Mouse (Mus musculus) hindbrain, embryonic 16.5 days (tissue): ENCODE results near the gene Fam131a. TPM values are rescaled to one million over a fixed set of nuclear protein-coding genes. Genes with fewer than 3 reads are reported as not detected.
A peak's percentile ranks its signal among the peaks of the same experiment; 100 is the strongest.

Experiments used
- ATAC-seq: fragments of 200-750 bp; cut with Nextera tagmentation; 2 replicates; pipeline ENCODE4 v1.8.0; 2017; ENCODE audit warnings: moderate TSS enrichment, moderate library complexity
- H3K27ac ChIP-seq: fragments of 300-500 bp; sonication (generic); 2 replicates; pipeline ENCODE4 v1.5.1; 2014; ENCODE audit warnings: low read depth, mild to moderate bottlenecking, control low read depth, low read length, moderate library complexity
- H3K27me3 ChIP-seq: fragments of 300-500 bp; sonication (generic); replicated peaks from 2 replicates; pipeline ENCODE4 v1.6.1; 2014; ENCODE audit warnings: low read length; ENCODE audit not compliant: control insufficient read depth, insufficient read depth
- H3K36me3 ChIP-seq: fragments of 300-500 bp; sonication (generic); 2 replicates; pipeline ENCODE4 v1.6.1; 2014; ENCODE audit warnings: mild to moderate bottlenecking, low read length, moderate library complexity, mixed read lengths; ENCODE audit not compliant: control insufficient read depth, insufficient read depth
- H3K4me1 ChIP-seq: fragments of 300-500 bp; sonication (generic); 2 replicates; pipeline ENCODE4 v1.6.1; 2014; ENCODE audit warnings: low read depth, low read length; ENCODE audit not compliant: control insufficient read depth, insufficient read depth
- H3K4me2 ChIP-seq: fragments of 300-500 bp; sonication (generic); 2 replicates; pipeline ENCODE4 v1.6.1; 2014; ENCODE audit warnings: mild to moderate bottlenecking, low read length, control low read depth, moderate library complexity
- H3K4me3 ChIP-seq: fragments of 300-500 bp; sonication (generic); 2 replicates; pipeline ENCODE4 v1.5.1; 2014; ENCODE audit warnings: mild to moderate bottlenecking, low read length, control low read depth, moderate library complexity
- H3K9ac ChIP-seq: fragments of 300-500 bp; sonication (generic); 2 replicates; pipeline ENCODE4 v1.6.1; 2014; ENCODE audit warnings: low read depth, mild to moderate bottlenecking, control low read depth, low read length, moderate library complexity
- H3K9me3 ChIP-seq: fragments of 300-500 bp; sonication (generic); 2 replicates; pipeline ENCODE4 v1.6.1; 2014; ENCODE audit warnings: mild to moderate bottlenecking, low read length, moderate library complexity; ENCODE audit not compliant: control insufficient read depth
- WGBS: fragments of 180-500 bp; shearing (Covaris S2); extraction: QIAGEN DNeasy Blood & Tissue Kit; methylation state at CpG from one replicate; pipeline ENCODE4 v1.1.7; 2014; 5-methylcytosine and 5-hydroxymethylcytosine counted together
- polyA plus RNA-seq: library from polyadenylated mRNA; unstranded; fragments of >200 nt; fragmentation: Nextera tagmentation; extraction: Ambion mirVana; gene quantifications from 2 replicates; pipeline ENCODE4 v1.2.1, GENCODE M21; 2015

Gene Fam131a
- polyA plus RNA-seq, 1 experiment from 2014 or later: 56.7 TPM

- Histone ChIP-seq H3K36me3 (no peaks in the 10 kb centered on the region; the same call in 1 of the 2 replicates), H3K9ac (no peak overlapping the region), H3K27ac (no peak overlapping the region), H3K9me3 (no peaks in the 10 kb centered on the region), H3K4me1 (peaks cover 11% of the 10 kb centered on the region), H3K4me3 (no peak overlapping the region), H3K4me2 (no peak overlapping the region), H3K27me3 (no peaks in the 10 kb centered on the region; the same call in 1 of the 2 replicates)
- 90% methylated on average over 10 of the region's 10 CpGs for WGBS
- ATAC-seq: no peak
Observed at GRCm38 (mm10) chr16:20721808-20722207, 28.8 kb downstream of the Fam131a start.

GRCm38 (mm10) chr16:20722736-20723135 lies 29.7 kb downstream of the Fam131a start:
- Histone ChIP-seq H3K9me3 (no peaks in the 10 kb centered on the region), H3K4me3 (no peak overlapping the region), H3K27ac (no peak overlapping the region), H3K4me1 (peaks cover 7% of the 10 kb centered on the region), H3K36me3 (no peaks in the 10 kb centered on the region; the same call in 1 of the 2 replicates), H3K9ac (no peak overlapping the region), H3K27me3 (no peaks in the 10 kb centered on the region; the same call in 1 of the 2 replicates), H3K4me2 (no peak overlapping the region)
- ATAC-seq: no peak
- WGBS: 86% methylated on average over 4 of the region's 4 CpGs

GRCm38 (mm10) chr16:20723247-20723646 lies 30.2 kb downstream of the Fam131a start:
- Histone ChIP-seq H3K4me1 (peaks cover 7% of the 10 kb centered on the region), H3K4me3 (no peak overlapping the region), H3K9me3 (no peaks in the 10 kb centered on the region), H3K4me2 (no peak overlapping the region), H3K27me3 (no peaks in the 10 kb centered on the region; the same call in 1 of the 2 replicates), H3K27ac (no peak overlapping the region), H3K9ac (no peak overlapping the region), H3K36me3 (no peaks in the 10 kb centered on the region; the same call in 1 of the 2 replicates)
- WGBS: 76% methylated on average over 4 of the region's 4 CpGs
- no peak for ATAC-seq

GRCm38 (mm10) chr16:20724338-20724748 lies 31.3 kb downstream of the Fam131a start:
- H3K4me3 ChIP-seq: no peak overlapping the region
- H3K9ac ChIP-seq: no peak overlapping the region
- H3K4me1 ChIP-seq: no peaks in the 10 kb centered on the region
- 35% methylated on average over 5 of the region's 5 CpGs for WGBS
- no peak overlapping the region for H3K27ac ChIP-seq
- H3K27me3 ChIP-seq: no peaks in the 10 kb centered on the region; the same call in 1 of the 2 replicates
- ATAC-seq: peak; percentile 82
- H3K9me3 ChIP-seq: no peaks in the 10 kb centered on the region
- no peak overlapping the region for H3K4me2 ChIP-seq
- no peaks in the 10 kb centered on the region; the same call in 1 of the 2 replicates for H3K36me3 ChIP-seq

- H3K4me3 ChIP-seq: no peak overlapping the region
- 84% methylated on average over 7 of the region's 7 CpGs for WGBS
- no peak overlapping the region for H3K27ac ChIP-seq
- H3K9ac ChIP-seq: no peak overlapping the region
- no peaks in the 10 kb centered on the region for H3K4me1 ChIP-seq
- no peak overlapping the region for H3K4me2 ChIP-seq
- H3K36me3 ChIP-seq: no peaks in the 10 kb centered on the region; the same call in 1 of the 2 replicates
- no peak for ATAC-seq
- H3K9me3 ChIP-seq: no peaks in the 10 kb centered on the region
- H3K27me3 ChIP-seq: no peaks in the 10 kb centered on the region; the same call in 1 of the 2 replicates
Observed at GRCm38 (mm10) chr16:20725321-20725720, 32.3 kb downstream of the Fam131a start.

GRCm38 (mm10) chr16:20725750-20726149 lies 32.7 kb downstream of the Fam131a start:
- Histone ChIP-seq H3K27ac (no peak overlapping the region), H3K4me3 (no peak overlapping the region), H3K9ac (no peak overlapping the region), H3K4me1 (no peaks in the 10 kb centered on the region), H3K27me3 (no peaks in the 10 kb centered on the region; the same call in 1 of the 2 replicates), H3K9me3 (no peaks in the 10 kb centered on the region), H3K36me3 (no peaks in the 10 kb centered on the region; the same call in 1 of the 2 replicates), H3K4me2 (no peak overlapping the region)
- WGBS: 85% methylated on average over 4 of the region's 4 CpGs
- ATAC-seq: no peak

- Histone ChIP-seq H3K27me3 (no peaks in the 10 kb centered on the region; the same call in 1 of the 2 replicates), H3K9me3 (no peaks in the 10 kb centered on the region), H3K4me1 (no peaks in the 10 kb centered on the region), H3K27ac (no peak overlapping the region), H3K9ac (no peak overlapping the region), H3K4me3 (no peak overlapping the region), H3K36me3 (no peaks in the 10 kb centered on the region; the same call in 1 of the 2 replicates), H3K4me2 (no peak overlapping the region)
- 56% methylated on average over 1 of the region's 1 CpGs for WGBS
- ATAC-seq: no peak
Observed at GRCm38 (mm10) chr16:20726384-20726783, 33.3 kb downstream of the Fam131a start.

GRCm38 (mm10) chr16:20730293-20730711 lies 37.3 kb downstream of the Fam131a start:
- no peak overlapping the region for H3K9ac ChIP-seq
- H3K4me1 ChIP-seq: peaks cover 12% of the 10 kb centered on the region
- ATAC-seq: no peak
- H3K27ac ChIP-seq: no peak overlapping the region
- H3K4me2 ChIP-seq: no peak overlapping the region
- WGBS: 42% methylated on average over 5 of the region's 5 CpGs
- H3K27me3 ChIP-seq: peaks cover 6% of the 10 kb centered on the region; the same call in 1 of the 2 replicates
- no peaks in the 10 kb centered on the region for H3K36me3 ChIP-seq
- no peaks in the 10 kb centered on the region for H3K9me3 ChIP-seq
- H3K4me3 ChIP-seq: no peak overlapping the region

- Histone ChIP-seq H3K4me2 (no peak overlapping the region), H3K9me3 (no peaks in the 10 kb centered on the region), H3K4me3 (no peak overlapping the region), H3K9ac (no peak overlapping the region; the same call in 1 of the 2 replicates), H3K4me1 (peaks cover 12% of the 10 kb centered on the region), H3K36me3 (peaks cover 2% of the 10 kb centered on the region; the same call in 1 of the 2 replicates), H3K27ac (no peak overlapping the region), H3K27me3 (peaks cover 15% of the 10 kb centered on the region)
- no peak for ATAC-seq
- WGBS: 61% methylated on average over 5 of the region's 5 CpGs
Observed at GRCm38 (mm10) chr16:20731688-20732087, 38.6 kb downstream of the Fam131a start.
